Mouse (Mus musculus): ENCODE results near the gene Rsad2. TPM values are rescaled to one million over a fixed set of nuclear protein-coding genes. Genes with fewer than 3 reads are reported as not detected.

Gene Rsad2
- polyA plus RNA-seq, 1 experiment from 2014 or later: 52.5 TPM

- 72% methylated on average over 7 of the region's 7 CpGs for WGBS (ENCODE audit: insufficient replicate concordance)
- no peak for ATAC-seq
Observed at GRCm38 (mm10) chr12:26416636-26417295, 39.5 kb downstream of the Rsad2 start.

GRCm38 (mm10) chr12:26415104-26415771 is 41.0 kb downstream of the Rsad2 start, which contains the start of gene Rnf144a:
Gene Rnf144a (minus strand): TSS chr12:26415254.
- 3% methylated on average over 45 of the region's 45 CpGs for WGBS (ENCODE audit: insufficient replicate concordance)
- H3K4me2 ChIP-seq (ENCODE audit: low read depth, low read length): peak within 1 kb of the TSS; percentile 88
- peak; percentile 91 for DNase-seq
- TF ChIP-seq CTCF (IDR thresholded peaks at IDR 0.05; ENCODE audit: low read depth) (peak; percentile 90), EP300 (IDR thresholded peaks at IDR 0.05; ENCODE audit: low read depth) (no peak)
- no peaks in the 10 kb centered on the region for H3K36me3 ChIP-seq (replicated peaks; ENCODE audit: insufficient read depth, low read length)
- peak; percentile 85 for ATAC-seq
- peaks cover 4% of the 10 kb centered on the region for H3K4me1 ChIP-seq (ENCODE audit: insufficient read depth)
- H3K9ac ChIP-seq (replicated peaks): peak within 1 kb of the TSS; percentile 57
- H3K4me3 ChIP-seq (ENCODE audit: low read depth, low read length): peak within 1 kb of the TSS; percentile 69
- peak within 1 kb of the TSS; percentile 49 for H3K27ac ChIP-seq (ENCODE audit: low read depth)
- H3K9me3 ChIP-seq (ENCODE audit: low read length): no peaks in the 10 kb centered on the region
- peaks cover 13% of the 10 kb centered on the region for H3K27me3 ChIP-seq (ENCODE audit: insufficient read depth, low read length)

More at GRCm38 (mm10) chr12:26416636-26417295, 39.5 kb downstream of the Rsad2 start:
- no peak overlapping the region for H3K9ac ChIP-seq (replicated peaks)
- no peak overlapping the region for H3K4me3 ChIP-seq (ENCODE audit: low read depth, low read length)
- no peak overlapping the region for H3K27ac ChIP-seq (ENCODE audit: low read depth)
- no peaks in the 10 kb centered on the region; the same call in 1 of the 2 replicates for H3K4me1 ChIP-seq (ENCODE audit: insufficient read depth)
- H3K4me2 ChIP-seq (ENCODE audit: low read depth, low read length): no peak overlapping the region
- no peak for DNase-seq
- H3K9me3 ChIP-seq (ENCODE audit: low read length): no peaks in the 10 kb centered on the region
- TF ChIP-seq EP300 (IDR thresholded peaks at IDR 0.05; ENCODE audit: low read depth): no peak
- no peak for TF ChIP-seq CTCF (IDR thresholded peaks at IDR 0.05; ENCODE audit: low read depth)
- peaks cover 13% of the 10 kb centered on the region for H3K27me3 ChIP-seq (ENCODE audit: insufficient read depth, low read length)
- no peaks in the 10 kb centered on the region for H3K36me3 ChIP-seq (replicated peaks; ENCODE audit: insufficient read depth, low read length)

GRCm38 (mm10) chr12:26414451-26415103 is 41.7 kb downstream of the Rsad2 start:
- no peaks in the 10 kb centered on the region for H3K9me3 ChIP-seq (ENCODE audit: low read length)
- peaks cover 13% of the 10 kb centered on the region for H3K27me3 ChIP-seq (ENCODE audit: insufficient read depth, low read length)
- H3K27ac ChIP-seq (ENCODE audit: low read depth): peak overlapping the region; percentile 49
- peak; percentile 57 for DNase-seq
- peak; percentile 66 for ATAC-seq
- peaks cover 4% of the 10 kb centered on the region for H3K4me1 ChIP-seq (ENCODE audit: insufficient read depth)
- H3K4me3 ChIP-seq (ENCODE audit: low read depth, low read length): peak overlapping the region; percentile 69
- H3K4me2 ChIP-seq (ENCODE audit: low read depth, low read length): peak overlapping the region; percentile 88
- TF ChIP-seq EP300 (IDR thresholded peaks at IDR 0.05; ENCODE audit: low read depth) (no peak), CTCF (IDR thresholded peaks at IDR 0.05; ENCODE audit: low read depth) (no peak)
- no peaks in the 10 kb centered on the region for H3K36me3 ChIP-seq (replicated peaks; ENCODE audit: insufficient read depth, low read length)
- WGBS (ENCODE audit: insufficient replicate concordance): 1% methylated on average over 51 of the region's 64 CpGs
- peak overlapping the region; percentile 57 for H3K9ac ChIP-seq (replicated peaks)

GRCm38 (mm10) chr12:26413961-26414411 is 42.3 kb downstream of the Rsad2 start:
- DNase-seq (no peak), ATAC-seq (no peak)
- H3K4me3 ChIP-seq (ENCODE audit: low read depth, low read length): peak overlapping the region; percentile 69
- H3K4me2 ChIP-seq (ENCODE audit: low read depth, low read length): peak overlapping the region; percentile 88
- 39% methylated on average over 8 of the region's 8 CpGs for WGBS (ENCODE audit: insufficient replicate concordance)
- H3K27me3 ChIP-seq (ENCODE audit: insufficient read depth, low read length): peaks cover 13% of the 10 kb centered on the region
- H3K9ac ChIP-seq (replicated peaks): peak overlapping the region; percentile 57
- H3K4me1 ChIP-seq (ENCODE audit: insufficient read depth): peaks cover 4% of the 10 kb centered on the region
- no peaks in the 10 kb centered on the region for H3K9me3 ChIP-seq (ENCODE audit: low read length)
- TF ChIP-seq EP300 (IDR thresholded peaks at IDR 0.05; ENCODE audit: low read depth) (no peak), CTCF (IDR thresholded peaks at IDR 0.05; ENCODE audit: low read depth) (no peak)
- no peak overlapping the region for H3K27ac ChIP-seq (ENCODE audit: low read depth)
- H3K36me3 ChIP-seq (replicated peaks; ENCODE audit: insufficient read depth, low read length): no peaks in the 10 kb centered on the region

- ATAC-seq: no peak
Observed at GRCm38 (mm10) chr12:26412802-26413201, 43.5 kb downstream of the Rsad2 start.

More at GRCm38 (mm10) chr12:26412802-26413201, 43.5 kb downstream of the Rsad2 start:
- Histone ChIP-seq H3K27ac (ENCODE audit: low read depth) (no peak overlapping the region), H3K9ac (replicated peaks) (no peak overlapping the region), H3K4me3 (ENCODE audit: low read depth, low read length) (no peak overlapping the region), H3K4me1 (ENCODE audit: insufficient read depth) (peaks cover 4% of the 10 kb centered on the region), H3K27me3 (ENCODE audit: insufficient read depth, low read length) (peaks cover 13% of the 10 kb centered on the region), H3K9me3 (ENCODE audit: low read length) (no peaks in the 10 kb centered on the region), H3K36me3 (replicated peaks; ENCODE audit: insufficient read depth, low read length) (no peaks in the 10 kb centered on the region), H3K4me2 (ENCODE audit: low read depth, low read length) (peak overlapping the region; percentile 43)
- TF ChIP-seq EP300 (IDR thresholded peaks at IDR 0.05; ENCODE audit: low read depth) (no peak), CTCF (IDR thresholded peaks at IDR 0.05; ENCODE audit: low read depth) (no peak)
- 78% methylated on average over 6 of the region's 6 CpGs for WGBS (ENCODE audit: insufficient replicate concordance)
- no peak for DNase-seq

Measured in liver, postnatal 0 days (tissue).